8 mouse cellular contexts compared by ENCODE assay signal in the genomic region with DNA sequence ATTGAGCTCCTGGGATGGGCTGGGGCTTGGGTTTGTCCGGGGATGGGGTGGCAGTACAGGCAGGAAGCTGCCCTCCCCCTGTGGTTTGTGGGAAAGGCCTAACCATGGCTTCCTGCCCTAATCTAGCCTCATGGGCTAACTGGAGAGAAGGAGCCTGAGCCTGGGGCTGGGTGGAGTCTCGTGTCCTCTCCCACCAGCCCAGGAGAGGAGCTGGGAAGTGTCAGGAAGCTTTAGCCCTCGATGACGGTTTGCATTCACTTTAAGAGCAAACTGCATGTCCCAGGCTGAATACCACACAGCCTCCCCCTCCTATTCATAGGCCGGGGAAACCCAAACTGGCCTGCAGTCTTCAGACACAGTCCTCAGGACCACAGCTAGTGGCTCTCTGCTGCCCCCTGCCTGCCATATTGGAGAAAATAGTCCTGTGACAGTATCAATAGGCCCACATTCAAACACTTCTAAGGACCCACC. TPM values are rescaled to one million over a fixed set of nuclear protein-coding genes. Genes with fewer than 3 reads are reported as not detected.
DNase-seq lines count a peak whose midpoint lies in the region; ATAC-seq and TF ChIP-seq lines count a peak whose summit lies in the region.

No protein-coding gene starts in this region.

- peaks cover 6% of the 10 kb centered on the region; the same call in 1 of the 2 replicates for H3K79me2 ChIP-seq in liver, adult 2 months (ENCODE audit: control insufficient read depth, insufficient read depth, low read length)

- no peak overlapping the region for H3K9ac ChIP-seq in embryonic facial prominence, embryonic 11.5 days (replicated peaks; ENCODE audit: low read length)
- H3K9ac ChIP-seq in hindbrain, embryonic 16.5 days (ENCODE audit: low read depth, low read length) = no peak overlapping the region
- no peak overlapping the region for H3K9ac ChIP-seq in liver, adult 2 months (ENCODE audit: low read depth, low read length)

- TF ChIP-seq CTCF in liver, adult 2 months (IDR thresholded peaks at IDR 0.05; ENCODE audit: low read depth, low read length) = peak; percentile 89

- TF ChIP-seq POLR2A in liver, adult 2 months (IDR thresholded peaks at IDR 0.05; ENCODE audit: extremely low read depth, insufficient read depth, low read length) = no peak

- H3K4me3 ChIP-seq in embryonic facial prominence, embryonic 11.5 days (ENCODE audit: low read depth, low read length) = no peak overlapping the region
- H3K4me3 ChIP-seq in hindbrain, embryonic 16.5 days (ENCODE audit: low read length) = no peak overlapping the region
- H3K4me3 ChIP-seq in liver, adult 2 months (ENCODE audit: insufficient read depth, low read depth, low read length) = no peak overlapping the region

- no peaks in the 10 kb centered on the region for H3K9me3 ChIP-seq in embryonic facial prominence, embryonic 11.5 days (replicated peaks; ENCODE audit: control insufficient read depth, low read length)
- H3K9me3 ChIP-seq in hindbrain, embryonic 16.5 days (ENCODE audit: control insufficient read depth, low read length) = no peaks in the 10 kb centered on the region

- no peak overlapping the region for H3K4me2 ChIP-seq in embryonic facial prominence, embryonic 11.5 days (ENCODE audit: low read depth, low read length)
- no peak overlapping the region for H3K4me2 ChIP-seq in hindbrain, embryonic 16.5 days (ENCODE audit: low read length)

- H3K36me3 ChIP-seq in embryonic facial prominence, embryonic 11.5 days (replicated peaks; ENCODE audit: control insufficient read depth, insufficient read depth, low read depth, low read length) = no peaks in the 10 kb centered on the region
- no peaks in the 10 kb centered on the region for H3K36me3 ChIP-seq in hindbrain, embryonic 16.5 days (ENCODE audit: control insufficient read depth, insufficient read depth, low read length)
- H3K36me3 ChIP-seq in liver, adult 2 months (ENCODE audit: control insufficient read depth, insufficient read depth, low read length) = no peaks in the 10 kb centered on the region

- H3K27ac ChIP-seq in embryonic facial prominence, embryonic 11.5 days (replicated peaks; ENCODE audit: low read depth, low read length) = no peak overlapping the region
- no peak overlapping the region for H3K27ac ChIP-seq in hindbrain, embryonic 16.5 days (ENCODE audit: low read depth, low read length)
- no peak overlapping the region for H3K27ac ChIP-seq in liver, adult 2 months (replicated peaks; ENCODE audit: insufficient read depth, low read depth, low read length)

- no peaks in the 10 kb centered on the region for H3K4me1 ChIP-seq in embryonic facial prominence, embryonic 11.5 days (ENCODE audit: control insufficient read depth, insufficient read depth, low read length)
- H3K4me1 ChIP-seq in hindbrain, embryonic 16.5 days (ENCODE audit: control insufficient read depth, insufficient read depth, low read depth, low read length) = peaks cover 25% of the 10 kb centered on the region
- H3K4me1 ChIP-seq in liver, adult 2 months (ENCODE audit: control insufficient read depth, insufficient read depth, low read length) = peaks cover 3% of the 10 kb centered on the region; the same call in 1 of the 2 replicates

- peak; percentile 75 for DNase-seq in urinary bladder, postnatal 25 days (ENCODE audit: low spot score)
- no peak for DNase-seq in urinary bladder, adult 2 months (ENCODE audit: low spot score)
- peak; percentile 82 for DNase-seq in adrenal gland, postnatal 14 days
- DNase-seq in embryonic facial prominence, embryonic 11.5 days (ENCODE audit: low spot score) = peak; percentile 84
- DNase-seq in liver, adult 2 months (ENCODE audit: extremely low read depth, low read depth, low spot score) = peak; percentile 44
- peak; percentile 57 for DNase-seq in ovary, postnatal 36 days (ENCODE audit: low spot score)
- peak; percentile 46 to 56 for DNase-seq in urinary bladder, postnatal 36 days (ENCODE audit: low spot score in 2 of 2)

- ATAC-seq in embryonic facial prominence, embryonic 11.5 days (replicated peaks; ENCODE audit: insufficient number of reproducible peaks, low FRiP score, low TSS enrichment, low read depth) = no peak
- ATAC-seq in hindbrain, embryonic 16.5 days = peak; percentile 29; the same call in 1 of the 2 replicates

- peaks cover 18% of the 10 kb centered on the region for H3K27me3 ChIP-seq in embryonic facial prominence, embryonic 11.5 days (ENCODE audit: control insufficient read depth, insufficient read depth, low read length)
- H3K27me3 ChIP-seq in hindbrain, embryonic 16.5 days (replicated peaks; ENCODE audit: control insufficient read depth, insufficient read depth, low read length) = peaks cover 10% of the 10 kb centered on the region
- H3K27me3 ChIP-seq in liver, adult 2 months (ENCODE audit: control insufficient read depth, insufficient read depth, low read length) = no peaks in the 10 kb centered on the region

- WGBS in embryonic facial prominence, embryonic 11.5 days = 26% methylated on average over 5 of the region's 5 CpGs
- WGBS in hindbrain, embryonic 16.5 days = 37% methylated on average over 5 of the region's 5 CpGs
- WGBS in liver, adult 2 months = 33% methylated on average over 5 of the region's 5 CpGs

RNA-seq across cellular contexts. Expression of gene Abca2, which starts 1.7 kb away (rescaled TPM):
- polyA plus RNA-seq in urinary bladder, adult 2 months (2012; rRNA removed) = 6.3 and 16.4 TPM in 2 replicates
- 29.3 and 30.1 TPM in 2 replicates for total RNA-seq in adrenal gland, postnatal 14 days (2021)
- polyA plus RNA-seq in embryonic facial prominence, embryonic 11.5 days (2014; fragmentation: Nextera tagmentation; extraction: Ambion mirVana) = 2.2 TPM in 2 replicates
- 13.5 and 15.5 TPM in 2 replicates for polyA plus RNA-seq in hindbrain, embryonic 16.5 days (2015; fragmentation: Nextera tagmentation; extraction: Ambion mirVana)
- total RNA-seq in liver, adult 2 months (2014; rRNA removed) = 11.1 and 13.4 TPM in 2 replicates
- 40.9 and 48.7 TPM in 2 replicates for polyA plus RNA-seq in liver, adult 2 months (2012; rRNA removed)

RNA-seq across cellular contexts. Expression of gene Fut7, which starts 3.7 kb away (rescaled TPM):
- 0.19 and 0.29 TPM in 2 replicates for polyA plus RNA-seq in urinary bladder, adult 2 months (2012; rRNA removed)
- total RNA-seq in adrenal gland, postnatal 14 days (2021) = 4.7 TPM in 1 of 2 replicates, not detected in the other
- polyA plus RNA-seq in embryonic facial prominence, embryonic 11.5 days (2014; fragmentation: Nextera tagmentation; extraction: Ambion mirVana) = not detected in 2 replicates
- 0.19 and 0.23 TPM in 2 replicates for polyA plus RNA-seq in hindbrain, embryonic 16.5 days (2015; fragmentation: Nextera tagmentation; extraction: Ambion mirVana)
- total RNA-seq in liver, adult 2 months (2014; rRNA removed) = 0.13 TPM in 1 of 2 replicates, not detected in the other
- polyA plus RNA-seq in liver, adult 2 months (2012; rRNA removed) = 0.07 and 0.21 TPM in 2 replicates

RNA-seq across cellular contexts. Expression of gene Npdc1, which starts 27.6 kb away (rescaled TPM):
- 103 and 126 TPM in 2 replicates for polyA plus RNA-seq in urinary bladder, adult 2 months (2012; rRNA removed)
- total RNA-seq in adrenal gland, postnatal 14 days (2021) = 77.2 and 90.9 TPM in 2 replicates
- polyA plus RNA-seq in embryonic facial prominence, embryonic 11.5 days (2014; fragmentation: Nextera tagmentation; extraction: Ambion mirVana) = 26.8 and 38.0 TPM in 2 replicates
- polyA plus RNA-seq in hindbrain, embryonic 16.5 days (2015; fragmentation: Nextera tagmentation; extraction: Ambion mirVana) = 481 and 505 TPM in 2 replicates
- total RNA-seq in liver, adult 2 months (2014; rRNA removed) = 1.7 and 3.6 TPM in 2 replicates
- 8.4 and 8.9 TPM in 2 replicates for polyA plus RNA-seq in liver, adult 2 months (2012; rRNA removed)

RNA-seq across cellular contexts. Expression of gene Clic3, which starts 29.9 kb away (rescaled TPM):
- polyA plus RNA-seq in urinary bladder, adult 2 months (2012; rRNA removed) = 0.69 and 2.2 TPM in 2 replicates
- total RNA-seq in adrenal gland, postnatal 14 days (2021) = 0.74 and 1.0 TPM in 2 replicates
- polyA plus RNA-seq in embryonic facial prominence, embryonic 11.5 days (2014; fragmentation: Nextera tagmentation; extraction: Ambion mirVana) = 0.71 TPM in 1 of 2 replicates, not detected in the other
- 3.4 and 4.1 TPM in 2 replicates for polyA plus RNA-seq in hindbrain, embryonic 16.5 days (2015; fragmentation: Nextera tagmentation; extraction: Ambion mirVana)
- total RNA-seq in liver, adult 2 months (2014; rRNA removed) = 0.18 and 0.54 TPM in 2 replicates
- polyA plus RNA-seq in liver, adult 2 months (2012; rRNA removed) = 6.2 and 9.2 TPM in 2 replicates

RNA-seq across cellular contexts. Expression of gene Entpd2, which starts 31.1 kb away (rescaled TPM):
- polyA plus RNA-seq in urinary bladder, adult 2 months (2012; rRNA removed) = 104 and 107 TPM in 2 replicates
- total RNA-seq in adrenal gland, postnatal 14 days (2021) = 7.6 and 9.5 TPM in 2 replicates
- polyA plus RNA-seq in embryonic facial prominence, embryonic 11.5 days (2014; fragmentation: Nextera tagmentation; extraction: Ambion mirVana) = 0.10 and 0.28 TPM in 2 replicates
- polyA plus RNA-seq in hindbrain, embryonic 16.5 days (2015; fragmentation: Nextera tagmentation; extraction: Ambion mirVana) = 6.7 and 7.4 TPM in 2 replicates
- 0.87 and 0.92 TPM in 2 replicates for total RNA-seq in liver, adult 2 months (2014; rRNA removed)
- polyA plus RNA-seq in liver, adult 2 months (2012; rRNA removed) = 5.6 and 9.7 TPM in 2 replicates
